Mouse (Mus musculus) spleen, adult 18-20 months (tissue): ENCODE measurements around the gene Fam172a.

Source experiments
- DNase-seq, 2 experiments: peaks; one replicate each; pipeline ENCODE4 v3.0.0; 2022; ENCODE audit warnings: mixed read lengths in 2 of 2

The Fam172a gene

DNA sequence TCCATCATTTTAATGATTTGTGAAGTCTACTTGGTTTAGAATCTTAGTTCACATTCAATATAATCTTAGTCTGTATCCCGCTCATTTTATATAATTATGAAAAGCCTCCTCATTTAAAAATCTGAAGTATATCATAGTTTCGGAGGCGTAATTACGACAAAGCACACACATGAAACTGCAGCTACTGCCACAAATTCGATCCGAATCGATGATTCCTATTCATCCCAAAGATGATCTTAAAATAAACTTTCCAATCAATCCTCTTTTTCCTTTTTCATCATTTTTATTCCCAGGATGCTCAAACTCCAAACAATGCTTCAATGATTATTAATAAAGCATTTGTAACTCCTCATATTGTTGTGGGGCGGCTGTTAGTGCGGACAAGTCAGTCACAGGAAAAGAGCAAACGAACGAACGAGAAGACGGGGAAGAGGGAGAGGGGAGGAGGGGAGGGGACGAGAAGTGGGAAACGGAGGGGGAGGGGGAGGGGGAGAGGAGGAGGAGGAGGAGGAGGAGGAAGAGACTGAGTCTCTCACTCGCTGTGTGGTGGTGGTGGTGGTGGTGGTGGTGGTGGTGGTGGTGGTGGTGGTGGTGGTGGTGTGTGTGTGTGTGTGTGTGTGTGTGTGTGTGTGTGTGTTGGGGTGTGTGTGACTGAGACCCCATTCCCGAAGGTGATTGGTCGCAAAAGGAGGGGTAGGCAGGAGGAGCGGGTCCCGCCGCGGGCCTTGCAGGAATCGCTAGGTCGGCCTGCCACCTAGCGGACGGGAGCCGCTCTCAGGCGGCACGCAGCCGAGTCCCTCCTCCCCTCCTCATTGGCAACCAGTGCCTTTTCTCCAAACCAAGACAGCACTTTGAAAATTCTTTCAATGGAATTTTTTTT, 499.4 kb downstream of the Fam172a start:
- peak; percentile 31 to 61 for DNase-seq

DNA sequence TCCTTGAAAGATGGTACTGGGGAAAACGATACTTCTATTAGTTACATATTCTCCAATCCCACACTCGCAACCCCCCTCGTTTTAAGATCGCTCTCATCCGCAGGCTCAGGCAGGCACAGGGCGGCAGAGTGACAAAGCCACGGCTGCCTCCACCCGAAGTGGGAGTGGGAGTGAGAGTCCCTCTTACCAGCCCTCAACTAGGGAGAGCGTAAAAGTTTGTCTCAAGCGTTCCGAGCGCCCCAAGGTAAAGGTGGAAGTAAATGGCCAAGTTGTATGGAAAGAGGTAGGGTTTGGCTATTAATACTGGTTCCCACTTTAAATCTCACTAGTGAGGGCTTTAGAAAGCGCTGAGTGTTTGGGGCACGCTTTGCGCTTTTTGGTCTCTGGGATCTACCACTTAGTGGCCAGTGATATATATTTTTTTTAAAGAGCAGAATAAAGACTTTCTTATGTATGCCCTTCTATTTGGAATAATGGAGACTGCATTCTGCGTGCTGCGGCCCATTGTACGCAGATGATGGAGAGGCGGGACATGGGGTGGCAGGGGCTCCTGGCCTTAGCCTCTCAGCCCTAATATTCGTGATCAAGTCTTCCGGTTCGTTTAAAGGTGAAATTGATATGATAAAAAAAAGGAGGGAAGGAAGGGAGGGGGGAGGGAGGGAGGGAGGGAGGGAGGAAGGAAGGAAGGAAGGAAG, 500.2 kb downstream of the Fam172a start:
- DNase-seq, result no peak

GRCm38 (mm10) chr13:78202574-78203347, 500.9 kb downstream of the Fam172a start:
- DNase-seq, result no peak

DNA sequence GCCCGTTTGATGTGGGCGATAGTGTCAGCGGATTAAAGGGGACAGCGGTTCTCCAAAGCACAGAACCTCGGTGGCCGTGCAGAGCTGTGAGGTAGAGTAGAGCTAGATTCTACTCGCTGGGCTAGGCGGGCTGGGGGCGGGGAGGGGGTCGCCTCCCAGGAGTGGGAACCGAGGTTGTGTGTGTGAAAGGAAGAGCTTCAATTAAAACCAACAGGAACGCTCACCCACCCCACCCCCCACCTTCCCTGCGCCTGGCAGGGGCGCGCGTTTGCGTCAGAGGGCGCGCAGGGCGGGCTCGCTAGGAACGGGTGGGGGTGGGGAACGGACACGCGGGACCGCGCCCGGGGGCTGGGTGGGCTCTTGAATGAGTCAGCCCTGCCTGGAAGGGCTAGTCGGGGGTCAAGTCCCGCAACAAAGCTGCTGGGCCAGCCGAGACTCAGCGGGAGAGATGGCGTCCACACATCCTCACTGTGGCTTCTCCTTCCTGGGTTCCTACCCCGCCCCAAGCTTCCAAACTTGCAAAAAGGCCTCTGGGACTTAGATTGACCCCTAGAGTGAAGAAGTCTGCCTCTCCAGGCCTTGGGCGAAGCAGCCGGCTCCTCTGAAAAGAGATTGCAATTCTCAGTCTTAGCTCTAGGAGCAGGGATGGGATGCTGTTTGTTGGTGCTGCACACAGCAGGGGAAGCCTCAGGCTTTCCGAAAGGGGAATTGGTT, 501.7 kb downstream of the Fam172a start:
- DNase-seq, result no peak

DNA sequence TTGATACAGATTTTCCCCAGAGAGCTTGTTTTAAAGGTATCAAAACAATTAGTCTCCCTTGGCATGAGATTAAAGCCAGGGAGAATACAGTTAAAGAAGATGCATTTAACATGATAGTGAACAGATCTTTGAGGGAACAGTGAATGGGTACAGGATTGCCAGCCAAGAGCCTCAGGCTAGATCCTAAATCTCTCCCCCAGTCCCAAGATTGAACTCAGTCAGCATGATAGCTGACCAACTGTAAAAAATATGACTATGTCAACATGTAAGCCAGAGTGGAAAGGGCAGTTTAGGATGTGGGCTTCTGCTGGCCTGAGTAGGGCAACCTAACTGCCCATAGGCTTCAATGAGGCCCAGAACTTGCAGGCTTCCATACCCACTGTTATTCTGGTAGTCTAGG, 503.6 kb downstream of the Fam172a start:
- DNase-seq, result no peak

DNA sequence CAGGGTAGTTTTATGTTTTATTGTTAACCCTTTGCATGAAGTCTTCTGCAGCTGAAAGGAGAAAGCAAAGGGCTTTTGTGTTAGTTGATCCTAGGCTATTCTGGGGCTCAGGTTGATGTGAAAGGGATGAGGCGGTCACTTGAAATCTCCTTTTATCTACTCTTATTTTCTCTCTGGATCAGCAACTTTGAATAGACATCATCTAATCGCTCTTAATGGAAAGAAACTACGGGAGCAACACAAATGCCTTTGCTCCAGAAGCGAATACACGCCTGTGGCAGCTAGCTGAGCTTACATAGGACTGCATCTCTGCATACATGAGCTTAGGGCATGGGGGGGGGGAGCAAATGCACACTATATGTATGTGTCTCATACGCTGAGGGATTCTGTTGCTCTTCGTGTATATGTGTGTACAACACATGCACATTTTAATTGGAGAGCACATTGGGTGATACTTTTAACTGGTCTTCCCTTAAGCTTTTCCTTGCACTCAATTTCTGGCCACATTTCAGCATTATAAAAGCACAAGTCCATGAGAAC, 505.1 kb downstream of the Fam172a start:
- no peak for DNase-seq

DNA sequence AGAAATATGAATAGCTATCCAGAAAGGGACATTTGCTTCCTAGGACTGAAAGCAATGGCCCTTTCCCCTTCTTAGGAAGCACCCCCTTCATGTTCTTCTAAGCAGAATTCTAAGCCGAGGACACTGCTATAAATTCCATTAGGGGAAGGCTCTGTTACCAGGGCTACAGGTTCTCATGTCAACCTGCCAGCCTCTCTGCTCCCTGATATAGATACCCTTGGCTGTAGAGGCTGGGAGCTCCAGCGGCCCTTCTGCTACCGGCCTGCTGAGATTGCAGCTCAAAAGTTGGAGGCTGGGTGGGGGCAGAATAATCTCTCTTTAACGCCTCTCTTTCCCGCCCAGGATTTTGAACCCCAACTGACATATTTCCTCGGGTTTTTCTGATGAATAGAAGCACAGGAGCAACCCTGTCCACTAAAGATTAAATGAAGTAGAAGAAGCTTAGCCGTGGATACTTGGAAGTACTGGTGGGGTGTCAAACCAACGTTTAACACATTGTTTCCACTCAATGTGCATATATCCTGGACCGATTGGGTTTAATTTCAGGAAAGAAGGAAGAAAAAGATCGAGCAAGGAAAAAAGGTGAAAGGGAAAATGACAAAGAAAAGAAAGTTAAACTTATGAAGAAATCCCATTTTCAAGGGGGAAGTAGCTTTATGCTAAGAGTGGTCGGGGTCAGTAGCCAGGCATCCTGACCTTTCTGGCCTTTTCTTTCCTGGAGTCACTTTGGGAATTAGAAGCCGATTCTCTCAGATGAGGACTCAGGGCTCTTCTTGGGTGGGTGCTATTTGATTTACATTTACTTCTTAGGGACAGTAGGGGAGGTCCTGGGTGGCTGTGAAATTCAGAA, 506.2 kb downstream of the Fam172a start:
- DNase-seq, result no peak

- DNase-seq, result no peak
Measured at GRCm38 (mm10) chr13:78208689-78209410, 507.0 kb downstream of the Fam172a start.

- no peak for DNase-seq
Measured at GRCm38 (mm10) chr13:78209611-78210028, 507.8 kb downstream of the Fam172a start.

DNA sequence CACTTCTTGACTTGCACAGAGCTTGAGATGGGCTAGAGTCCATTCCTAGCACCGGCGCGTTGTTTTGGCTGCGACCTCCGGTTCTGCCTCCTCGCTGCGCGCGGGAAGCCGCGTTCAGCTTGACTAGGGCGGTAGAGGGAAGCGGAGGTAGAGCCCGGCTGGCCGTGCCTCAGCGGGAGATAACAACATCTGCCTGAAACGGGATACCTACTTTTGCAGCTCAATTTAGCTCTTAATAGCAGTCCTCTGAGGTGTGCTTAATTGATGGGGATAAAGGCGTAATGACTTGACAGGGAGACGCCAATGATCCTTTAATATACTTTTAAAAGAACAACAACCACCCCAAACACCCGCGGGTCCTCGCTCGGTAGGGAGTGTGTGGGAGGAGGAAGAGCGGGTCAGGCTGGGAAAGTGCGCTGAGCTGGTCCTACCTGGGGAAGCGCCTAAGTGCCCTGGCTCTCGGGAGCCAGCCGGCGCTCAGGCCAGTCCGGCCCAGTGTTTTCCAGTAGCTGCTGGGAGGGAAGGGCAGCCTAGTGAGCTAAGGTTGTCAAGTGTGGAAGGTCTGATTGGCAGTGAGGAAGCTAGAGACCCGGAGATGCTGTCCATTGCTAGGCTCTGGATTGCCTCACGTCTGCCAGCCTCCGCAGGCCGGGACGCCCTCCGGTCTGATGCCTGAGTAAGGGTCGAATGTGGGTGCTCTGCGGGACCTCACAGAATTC, 508.4 kb downstream of the Fam172a start:
- peak in 1 of 2 experiments; percentile 9 for DNase-seq

DNA sequence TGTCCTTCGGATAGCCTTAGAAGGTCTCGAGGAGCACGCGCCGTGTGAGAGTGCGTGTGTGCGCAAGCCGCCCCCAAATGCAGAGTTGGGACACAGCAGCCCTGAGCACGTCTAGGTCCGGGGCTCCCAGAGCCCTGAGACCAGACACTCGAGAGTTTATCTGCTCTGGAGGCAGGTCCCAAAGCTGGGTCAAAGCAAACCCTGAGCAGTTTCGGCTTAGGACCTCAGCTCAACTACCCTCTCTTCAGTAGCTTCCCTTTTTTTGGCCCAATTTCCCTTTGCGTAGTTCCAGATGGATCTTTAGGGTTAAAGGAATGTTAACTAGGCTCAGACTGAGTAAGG, 508.9 kb downstream of the Fam172a start:
- DNase-seq, result no peak

GRCm38 (mm10) chr13:78211231-78212010, 509.6 kb downstream of the Fam172a start:
- no peak for DNase-seq

DNA sequence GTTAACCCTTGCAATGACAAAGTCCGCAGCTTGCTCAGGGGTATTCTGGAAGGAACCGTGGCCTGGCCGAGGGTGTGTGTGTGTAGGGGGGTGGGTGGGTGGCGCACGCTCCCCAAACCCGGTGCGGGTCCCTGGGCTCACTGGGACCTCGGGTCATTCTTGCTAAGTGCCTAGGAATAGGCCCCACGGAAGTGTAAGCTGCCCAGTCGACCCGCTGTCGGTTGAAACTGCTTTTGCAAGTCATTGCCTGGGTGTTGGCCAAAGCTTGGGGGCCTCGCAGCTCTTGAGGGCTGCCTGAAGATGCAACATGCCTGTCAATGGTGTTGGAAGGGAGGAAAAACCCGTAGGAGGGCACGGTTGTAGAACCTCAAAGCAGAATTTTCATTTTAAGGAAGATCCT, 510.3 kb downstream of the Fam172a start:
- DNase-seq, result no peak

DNA sequence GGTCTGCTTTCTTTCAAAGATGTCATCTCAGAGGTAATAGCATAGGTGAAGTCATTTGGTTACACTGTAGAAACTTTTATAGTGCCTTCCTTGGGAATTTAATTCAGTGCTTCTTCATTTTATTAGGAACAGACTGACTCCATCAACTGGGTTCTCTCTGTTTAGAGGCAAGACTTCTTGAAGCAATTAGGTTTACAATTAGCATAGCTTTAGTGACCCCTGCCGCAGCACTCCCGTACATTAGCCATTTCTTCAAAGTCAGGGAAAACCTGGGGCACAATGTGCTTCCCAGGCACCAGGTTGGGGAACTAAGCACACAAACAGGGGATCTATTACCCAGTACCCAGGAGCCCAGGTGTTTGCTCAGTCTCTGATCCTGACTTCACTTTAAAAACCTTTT, 511.3 kb downstream of the Fam172a start:
- DNase-seq, result no peak

- no peak for DNase-seq
Measured at GRCm38 (mm10) chr13:78215223-78215622, 513.4 kb downstream of the Fam172a start.
